Mouse (Mus musculus) midbrain, embryonic 13.5 days (tissue): ENCODE measurements around the gene Bmp2k. TPM values are rescaled to one million over a fixed set of nuclear protein-coding genes. Genes with fewer than 3 reads are reported as not detected.

Experiments
- ATAC-seq: fragments of 200-750 bp; cut with Nextera tagmentation; 2 replicates; pipeline ENCODE4 v1.8.0; 2017; ENCODE audit warnings: mild to moderate bottlenecking, moderate TSS enrichment, moderate library complexity
- H3K27ac ChIP-seq: fragments of 300-500 bp; sonication (generic); 2 replicates; pipeline ENCODE4 v1.5.1; 2015; ENCODE audit warnings: inconsistent platforms, mild to moderate bottlenecking, moderate library complexity
- H3K27me3 ChIP-seq: fragments of 300-500 bp; sonication (generic); 2 replicates; pipeline ENCODE4 v1.6.1; 2015; ENCODE audit warnings: mild to moderate bottlenecking, inconsistent platforms
- H3K36me3 ChIP-seq: fragments of 300-500 bp; sonication (generic); 2 replicates; pipeline ENCODE4 v1.6.1; 2015; ENCODE audit warnings: mild to moderate bottlenecking, inconsistent platforms
- H3K4me1 ChIP-seq: fragments of 300-500 bp; sonication (generic); replicated peaks from 2 replicates; pipeline ENCODE4 v1.6.1; 2015; ENCODE audit warnings: inconsistent platforms
- H3K4me2 ChIP-seq: fragments of 300-500 bp; sonication (generic); replicated peaks from 2 replicates; pipeline ENCODE4 v1.6.1; 2015; ENCODE audit warnings: moderate library complexity, mild to moderate bottlenecking, inconsistent platforms
- H3K4me3 ChIP-seq: fragments of 300-500 bp; sonication (generic); replicated peaks from 2 replicates; pipeline ENCODE4 v1.5.1; 2015; ENCODE audit warnings: mild to moderate bottlenecking, inconsistent platforms
- H3K9ac ChIP-seq: fragments of 300-500 bp; sonication (generic); replicated peaks from 2 replicates; pipeline ENCODE4 v1.6.1; 2015; ENCODE audit warnings: mild to moderate bottlenecking, inconsistent platforms
- H3K9me3 ChIP-seq: fragments of 300-500 bp; sonication (generic); 2 replicates; pipeline ENCODE4 v1.6.1; 2016; ENCODE audit warnings: mild to moderate bottlenecking, inconsistent platforms
- WGBS: fragments of 180-500 bp; shearing (Covaris S2); methylation state at CpG from one replicate; pipeline ENCODE4 v1.1.7; 2015; 5-methylcytosine and 5-hydroxymethylcytosine counted together
- polyA plus RNA-seq: library from polyadenylated mRNA; unstranded; fragments of >200 nt; fragmentation: Nextera tagmentation; extraction: Ambion mirVana; gene quantifications from 2 replicates; pipeline ENCODE4 v1.2.1, GENCODE M21; 2015

Bmp2k gene
- polyA plus RNA-seq, 1 experiment from 2014 or later: 8.3 TPM

DNA sequence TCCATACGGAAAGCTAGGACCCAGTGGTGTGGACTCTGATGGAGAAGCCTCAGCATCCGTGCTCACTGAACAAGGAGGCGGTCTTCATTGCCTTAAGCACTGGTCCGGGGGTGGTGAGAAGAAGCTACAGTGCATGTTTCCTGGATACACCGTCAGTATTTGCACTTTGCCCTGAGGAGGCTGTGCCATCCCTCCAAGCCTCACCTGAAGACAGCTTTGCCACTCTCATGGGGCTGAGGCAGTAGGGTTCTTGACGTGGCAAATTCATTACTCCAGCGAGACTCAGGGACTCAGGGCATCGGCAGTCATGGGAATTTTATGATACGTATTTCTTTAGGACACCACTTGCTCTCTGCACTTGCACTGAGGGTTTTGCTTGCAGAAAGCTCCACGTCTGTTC is 49.2 kb downstream of the Bmp2k start:
- ATAC-seq: no peak
- Histone ChIP-seq H3K9ac (no peak overlapping the region), H3K4me1 (no peaks in the 10 kb centered on the region), H3K9me3 (no peaks in the 10 kb centered on the region), H3K27me3 (no peaks in the 10 kb centered on the region), H3K4me2 (no peak overlapping the region), H3K27ac (no peak overlapping the region), H3K36me3 (peaks cover 6% of the 10 kb centered on the region), H3K4me3 (no peak overlapping the region)
- 92% methylated on average over 10 of the region's 10 CpGs for WGBS

- WGBS: 95% methylated on average over 5 of the region's 5 CpGs
- H3K36me3 ChIP-seq: peaks cover 10% of the 10 kb centered on the region
- no peak overlapping the region for H3K9ac ChIP-seq
- no peak overlapping the region for H3K27ac ChIP-seq
- no peak overlapping the region for H3K4me3 ChIP-seq
- H3K27me3 ChIP-seq: no peaks in the 10 kb centered on the region
- no peaks in the 10 kb centered on the region for H3K4me1 ChIP-seq
- H3K9me3 ChIP-seq: no peaks in the 10 kb centered on the region
- ATAC-seq: no peak
- H3K4me2 ChIP-seq: no peak overlapping the region
Observed at GRCm38 (mm10) chr5:97048905-97049304, 51.4 kb downstream of the Bmp2k start.

DNA sequence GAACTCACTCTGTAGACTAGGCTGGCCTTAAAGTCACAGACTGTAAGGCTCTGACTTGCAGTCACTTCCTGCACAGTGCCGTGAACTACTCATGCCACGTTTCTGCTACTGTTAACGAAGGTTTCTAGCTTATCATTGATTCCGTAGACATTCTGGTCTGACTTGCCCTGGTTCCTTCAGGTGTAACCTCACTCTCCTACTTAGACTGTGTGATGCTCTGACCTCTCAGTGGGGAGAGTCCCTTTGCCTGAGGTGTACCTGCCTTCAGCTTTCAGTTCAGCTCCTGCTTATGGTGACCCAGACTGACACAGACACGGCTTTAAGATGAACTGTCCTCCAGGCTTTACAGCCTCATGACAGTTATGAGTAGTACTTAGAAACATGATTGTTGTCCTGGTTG is 56.7 kb downstream of the Bmp2k start:
- Histone ChIP-seq H3K4me1 (no peaks in the 10 kb centered on the region), H3K27me3 (no peaks in the 10 kb centered on the region), H3K4me3 (no peak overlapping the region), H3K9ac (no peak overlapping the region), H3K4me2 (no peak overlapping the region), H3K27ac (no peak overlapping the region), H3K9me3 (no peaks in the 10 kb centered on the region), H3K36me3 (peaks cover 17% of the 10 kb centered on the region)
- ATAC-seq: no peak
- 90% methylated on average over 5 of the region's 5 CpGs for WGBS

GRCm38 (mm10) chr5:97054801-97055200 is 57.3 kb downstream of the Bmp2k start:
- Histone ChIP-seq H3K4me2 (no peak overlapping the region), H3K9ac (no peak overlapping the region), H3K27me3 (no peaks in the 10 kb centered on the region), H3K4me3 (no peak overlapping the region), H3K27ac (no peak overlapping the region), H3K9me3 (no peaks in the 10 kb centered on the region), H3K4me1 (no peaks in the 10 kb centered on the region), H3K36me3 (peaks cover 17% of the 10 kb centered on the region)
- 91% methylated on average over 10 of the region's 10 CpGs for WGBS
- ATAC-seq: no peak

DNA sequence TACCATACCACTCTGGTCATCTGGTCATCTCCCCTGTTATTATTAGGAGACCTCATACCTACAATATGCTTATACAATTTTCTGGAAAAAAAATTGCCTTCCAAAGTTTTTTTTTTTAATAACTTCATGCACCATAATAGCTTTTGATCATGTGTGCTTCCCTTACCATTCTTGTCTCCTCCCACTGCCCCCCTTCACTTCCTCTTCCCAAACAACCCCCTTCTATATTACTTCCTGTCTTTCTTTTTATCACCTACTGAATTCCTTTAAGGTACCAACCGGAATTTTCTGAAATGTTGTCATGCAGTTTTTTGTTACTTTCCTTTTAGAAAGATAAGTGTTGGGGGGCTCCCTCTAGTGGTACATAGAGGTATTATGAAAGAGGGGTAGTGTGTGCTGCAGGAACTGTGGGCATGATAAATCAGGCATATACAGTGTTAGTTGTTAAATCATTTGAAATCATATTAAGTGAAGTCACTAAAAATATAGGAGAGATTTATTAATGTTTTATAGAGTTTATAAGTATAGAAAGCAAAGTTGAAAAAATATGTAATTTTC is 58.1 kb downstream of the Bmp2k start:
- 21% methylated on average over 1 of the region's 1 CpGs for WGBS
- Histone ChIP-seq H3K9ac (no peak overlapping the region), H3K36me3 (peaks cover 17% of the 10 kb centered on the region), H3K4me3 (no peak overlapping the region), H3K4me1 (no peaks in the 10 kb centered on the region), H3K27me3 (no peaks in the 10 kb centered on the region), H3K4me2 (no peak overlapping the region), H3K27ac (no peak overlapping the region), H3K9me3 (no peaks in the 10 kb centered on the region)
- ATAC-seq: no peak

DNA sequence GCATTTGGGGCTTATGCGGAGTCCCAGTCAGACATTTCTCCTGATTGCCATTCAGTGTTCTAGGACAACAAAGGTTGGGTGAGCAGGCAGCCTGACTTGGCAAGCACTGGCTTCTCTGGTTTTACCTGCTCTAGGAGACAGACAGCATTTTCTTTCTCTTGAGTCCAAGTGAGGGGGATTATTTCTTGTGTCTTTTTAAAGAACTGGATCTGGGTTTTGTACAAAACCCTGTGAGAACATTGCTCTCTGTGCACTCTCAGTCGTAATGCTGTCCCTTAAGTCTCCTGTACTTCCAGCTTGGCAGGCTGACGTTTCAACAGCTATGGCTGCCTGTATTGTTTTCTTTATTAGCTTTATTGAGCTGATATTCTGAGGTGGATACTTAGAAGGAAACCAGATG is 58.9 kb downstream of the Bmp2k start:
- 88% methylated on average over 3 of the region's 3 CpGs for WGBS
- no peaks in the 10 kb centered on the region for H3K4me1 ChIP-seq

DNA sequence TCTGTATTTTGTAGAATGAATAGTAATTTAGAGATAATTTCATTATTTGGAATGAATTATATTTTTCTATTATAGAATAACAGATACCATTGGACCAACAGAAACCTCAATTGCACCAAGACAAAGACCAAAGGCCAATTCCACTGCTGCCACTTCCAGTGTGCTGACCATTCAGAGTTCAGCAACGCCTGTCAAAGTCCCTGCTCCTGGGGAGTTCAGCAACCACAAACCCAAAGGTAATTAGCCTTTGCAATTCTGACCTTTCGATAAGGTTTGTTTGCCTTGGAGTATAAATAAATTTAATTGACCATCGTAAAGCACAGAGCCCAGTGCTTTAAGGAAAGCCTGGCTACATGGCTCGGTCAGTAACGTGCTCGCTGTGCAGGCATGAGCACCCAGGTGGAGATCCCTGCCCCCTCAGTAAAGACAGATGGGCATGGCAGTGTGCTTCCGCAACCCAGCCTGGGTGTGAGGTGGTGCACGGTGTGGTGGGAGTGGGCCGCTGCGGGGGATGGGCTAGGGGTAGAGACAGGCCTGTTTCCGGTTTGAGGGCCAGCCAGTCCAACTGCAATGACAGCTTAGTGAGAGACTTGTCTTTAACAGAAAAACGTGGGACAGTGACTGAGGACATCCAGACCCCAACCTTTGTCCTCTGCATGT is 59.4 kb downstream of the Bmp2k start:
- 92% methylated on average over 12 of the region's 12 CpGs for WGBS
- Histone ChIP-seq H3K9ac (no peak overlapping the region), H3K9me3 (no peaks in the 10 kb centered on the region), H3K27ac (no peak overlapping the region), H3K4me2 (no peak overlapping the region), H3K4me1 (no peaks in the 10 kb centered on the region), H3K27me3 (no peaks in the 10 kb centered on the region), H3K4me3 (no peak overlapping the region), H3K36me3 (peaks cover 17% of the 10 kb centered on the region)
- ATAC-seq: no peak; the same call in 1 of the 2 replicates

More for the DNA sequence above, 58.9 kb downstream of the Bmp2k start:
- Histone ChIP-seq H3K4me3 (no peak overlapping the region), H3K9ac (no peak overlapping the region), H3K4me2 (no peak overlapping the region), H3K27me3 (no peaks in the 10 kb centered on the region), H3K27ac (no peak overlapping the region), H3K9me3 (no peaks in the 10 kb centered on the region), H3K36me3 (peaks cover 17% of the 10 kb centered on the region)
- ATAC-seq: no peak

DNA sequence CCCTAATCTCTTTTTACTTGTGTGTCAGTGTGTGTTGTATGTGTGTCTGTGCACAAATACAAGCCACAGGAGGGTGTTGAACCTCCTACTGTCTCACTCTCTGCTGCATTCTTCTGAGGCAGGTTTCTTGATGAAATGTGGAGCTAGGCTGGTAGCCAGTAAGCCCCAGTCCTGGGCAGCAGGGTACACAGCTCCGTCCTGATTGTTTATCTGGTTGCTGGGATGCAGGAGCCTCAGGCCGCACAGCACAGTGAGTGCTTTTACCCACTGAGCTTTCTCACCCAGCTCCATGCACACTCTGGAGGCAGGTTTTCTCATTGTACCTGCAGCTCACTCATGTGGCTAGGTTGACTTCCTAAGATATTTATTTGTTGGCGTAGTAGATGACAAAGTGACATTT is 63.4 kb downstream of the Bmp2k start:
- Histone ChIP-seq H3K9ac (no peak overlapping the region), H3K4me2 (no peak overlapping the region), H3K4me3 (no peak overlapping the region), H3K27me3 (no peaks in the 10 kb centered on the region), H3K9me3 (no peaks in the 10 kb centered on the region), H3K4me1 (no peaks in the 10 kb centered on the region), H3K27ac (no peak overlapping the region), H3K36me3 (peaks cover 28% of the 10 kb centered on the region)
- WGBS: 58% methylated on average over 3 of the region's 3 CpGs
- ATAC-seq: no peak

GRCm38 (mm10) chr5:97062041-97062440 is 64.6 kb downstream of the Bmp2k start:
- H3K9ac ChIP-seq: no peak overlapping the region
- peaks cover 31% of the 10 kb centered on the region for H3K36me3 ChIP-seq
- H3K4me3 ChIP-seq: no peak overlapping the region
- no peak overlapping the region for H3K27ac ChIP-seq
- H3K4me2 ChIP-seq: no peak overlapping the region
- H3K27me3 ChIP-seq: no peaks in the 10 kb centered on the region
- WGBS: 83% methylated on average over 1 of the region's 1 CpGs
- no peak for ATAC-seq
- no peaks in the 10 kb centered on the region for H3K9me3 ChIP-seq
- H3K4me1 ChIP-seq: no peaks in the 10 kb centered on the region

GRCm38 (mm10) chr5:97065746-97066145 is 68.3 kb downstream of the Bmp2k start:
- H3K27ac ChIP-seq: no peak overlapping the region
- no peak overlapping the region for H3K9ac ChIP-seq
- ATAC-seq: no peak
- peaks cover 36% of the 10 kb centered on the region for H3K36me3 ChIP-seq
- no peak overlapping the region for H3K4me2 ChIP-seq
- H3K4me1 ChIP-seq: no peaks in the 10 kb centered on the region
- no peaks in the 10 kb centered on the region for H3K9me3 ChIP-seq
- H3K4me3 ChIP-seq: no peak overlapping the region
- no peaks in the 10 kb centered on the region for H3K27me3 ChIP-seq
- 92% methylated on average over 4 of the region's 4 CpGs for WGBS

GRCm38 (mm10) chr5:97075476-97076151 is 78.1 kb downstream of the Bmp2k start:
- H3K4me2 ChIP-seq: no peak overlapping the region
- H3K4me1 ChIP-seq: no peaks in the 10 kb centered on the region
- no peaks in the 10 kb centered on the region for H3K27me3 ChIP-seq
- no peak for ATAC-seq
- no peak overlapping the region for H3K27ac ChIP-seq
- no peak overlapping the region for H3K9ac ChIP-seq
- H3K9me3 ChIP-seq: no peaks in the 10 kb centered on the region
- no peak overlapping the region for H3K4me3 ChIP-seq
- 90% methylated on average over 11 of the region's 11 CpGs for WGBS
- no peaks in the 10 kb centered on the region for H3K36me3 ChIP-seq

DNA sequence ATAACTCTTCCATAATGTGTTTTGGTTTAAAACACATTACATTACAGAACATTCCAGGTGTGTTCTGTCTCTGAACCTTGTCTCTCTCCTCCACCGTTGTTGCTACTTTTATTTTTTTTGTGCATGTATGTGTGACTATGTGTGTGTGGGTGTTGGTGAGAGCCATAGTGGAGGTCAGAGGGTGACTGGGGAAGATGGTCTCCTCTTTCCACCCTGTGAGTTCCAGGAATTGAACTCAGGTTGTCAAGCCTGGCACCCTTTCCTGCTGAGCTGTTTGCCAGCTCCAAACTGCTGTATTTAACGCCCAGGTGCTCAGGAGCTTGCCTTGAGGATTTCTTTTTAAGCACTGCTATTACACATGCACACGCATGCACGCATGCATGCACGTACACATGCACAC is 78.7 kb downstream of the Bmp2k start:
- ATAC-seq: no peak
- H3K27me3 ChIP-seq: no peaks in the 10 kb centered on the region
- H3K4me2 ChIP-seq: no peak overlapping the region
- no peaks in the 10 kb centered on the region for H3K9me3 ChIP-seq
- H3K27ac ChIP-seq: no peak overlapping the region
- H3K4me1 ChIP-seq: no peaks in the 10 kb centered on the region
- H3K4me3 ChIP-seq: no peak overlapping the region
- H3K36me3 ChIP-seq: no peaks in the 10 kb centered on the region
- 100% methylated on average over 5 of the region's 5 CpGs for WGBS
- no peak overlapping the region for H3K9ac ChIP-seq
